Mouse (Mus musculus): ENCODE results near the gene 1700001P01Rik. TPM values are rescaled to one million over a fixed set of nuclear protein-coding genes. Genes with fewer than 3 reads are reported as not detected.

1700001P01Rik gene
- 1 to 10 TPM in 1 of 2 experiments, not detected in 1; 1.0 TPM for total RNA-seq (2021)
- long read RNA-seq, experiment 1: 0 reads
- long read RNA-seq, experiment 2: 0 reads

DNA sequence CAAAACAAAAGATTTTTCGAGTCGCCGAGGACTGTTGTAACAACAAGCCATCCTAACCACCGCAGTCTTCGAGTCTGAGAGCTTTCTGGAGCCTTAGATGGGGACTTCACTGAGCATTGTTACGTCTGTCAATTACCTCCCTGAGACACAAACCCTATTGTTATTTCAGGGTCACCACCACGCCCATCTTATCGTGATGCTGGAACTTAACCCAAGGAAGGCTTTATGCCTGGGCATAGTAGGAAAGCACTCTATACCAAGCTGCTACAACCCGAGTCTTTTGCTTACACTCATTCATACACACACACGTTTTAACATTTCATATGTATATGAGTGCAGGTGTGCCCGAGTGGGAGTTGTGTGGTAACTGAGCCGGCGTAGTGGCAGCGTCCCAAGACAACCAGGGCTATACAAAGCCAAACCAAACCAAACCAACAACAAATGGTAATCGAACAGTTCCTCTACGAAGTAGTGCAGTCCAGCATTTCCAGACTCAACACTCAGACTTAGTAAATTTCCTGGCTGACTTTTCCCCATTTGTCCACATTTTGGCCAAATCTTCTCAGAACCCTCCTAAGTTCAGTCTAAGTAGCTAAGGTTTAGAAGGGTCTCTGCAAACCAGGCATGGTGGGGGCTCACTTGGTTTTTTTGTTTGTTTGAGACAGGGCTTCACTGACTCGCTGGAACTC is at the start of gene 1700001P01Rik:
1700001P01Rik (minus strand) TSS at position 111 of the 689 bp plus-strand sequence.
- DNase-seq (ENCODE audit: extremely low spot score in 1 of 2, low spot score in 2 of 2): no peak
- Histone ChIP-seq H3K27ac (no peak within 1 kb of the TSS), H3K4me3 (no peak within 1 kb of the TSS)
- intact Hi-C loops (cut with DNase I): no loop called here
- TF ChIP-seq CTCF (IDR thresholded peaks at IDR 0.05): no peak

DNA sequence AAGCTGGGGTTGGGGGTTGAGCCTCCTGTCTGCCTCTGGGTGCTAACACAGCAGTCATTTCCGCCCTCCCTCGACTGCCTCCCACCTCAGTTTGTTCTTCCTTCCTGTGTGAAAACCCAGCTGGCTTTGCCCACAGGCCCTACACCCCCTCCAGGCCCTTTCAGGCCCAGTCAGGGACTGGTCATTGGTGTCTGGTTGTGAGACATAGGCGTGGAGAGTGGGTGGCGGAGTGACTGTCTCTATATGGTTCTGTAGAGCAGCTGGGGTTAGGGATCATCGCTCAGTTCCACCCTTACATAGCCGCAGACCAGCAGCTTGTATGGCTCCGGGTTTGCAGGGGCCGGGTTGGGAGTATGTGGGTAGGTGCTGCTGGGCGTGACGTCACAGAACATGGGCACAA is 49.6 kb upstream of the 1700001P01Rik start:
- peak overlapping the region; percentile 69 for H3K27ac ChIP-seq
- DNase-seq (ENCODE audit: extremely low spot score in 1 of 2, low spot score in 2 of 2): no peak
- no peak overlapping the region for H3K4me3 ChIP-seq
- TF ChIP-seq CTCF (IDR thresholded peaks at IDR 0.05): no peak
- intact Hi-C loops (cut with DNase I): no loop called here

DNA sequence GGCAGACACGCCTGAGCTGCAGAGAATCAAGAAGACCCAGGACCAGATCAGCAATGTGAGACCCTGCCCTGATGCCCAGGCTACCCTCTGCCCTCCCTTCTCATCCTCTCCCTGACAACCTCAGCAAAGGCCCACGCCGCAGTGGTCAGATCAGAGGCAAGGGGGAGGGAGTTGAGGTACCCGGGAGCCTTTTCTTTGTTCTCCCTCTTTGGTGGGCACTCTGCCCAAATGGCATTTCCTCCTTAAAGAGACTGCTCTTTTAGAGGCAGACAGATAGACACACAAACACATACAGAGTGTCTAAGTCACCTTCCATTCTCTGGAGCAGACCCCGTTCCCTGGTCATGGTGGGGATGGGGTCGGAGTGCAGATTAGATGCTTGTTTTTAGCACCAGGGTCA is 49.2 kb upstream of the 1700001P01Rik start:
- Histone ChIP-seq H3K27ac (peak overlapping the region; percentile 69), H3K4me3 (no peak overlapping the region)
- intact Hi-C loops (cut with DNase I): no loop called here
- no peak for DNase-seq (ENCODE audit: extremely low spot score in 1 of 2, low spot score in 2 of 2)
- no peak for TF ChIP-seq CTCF (IDR thresholded peaks at IDR 0.05)

DNA sequence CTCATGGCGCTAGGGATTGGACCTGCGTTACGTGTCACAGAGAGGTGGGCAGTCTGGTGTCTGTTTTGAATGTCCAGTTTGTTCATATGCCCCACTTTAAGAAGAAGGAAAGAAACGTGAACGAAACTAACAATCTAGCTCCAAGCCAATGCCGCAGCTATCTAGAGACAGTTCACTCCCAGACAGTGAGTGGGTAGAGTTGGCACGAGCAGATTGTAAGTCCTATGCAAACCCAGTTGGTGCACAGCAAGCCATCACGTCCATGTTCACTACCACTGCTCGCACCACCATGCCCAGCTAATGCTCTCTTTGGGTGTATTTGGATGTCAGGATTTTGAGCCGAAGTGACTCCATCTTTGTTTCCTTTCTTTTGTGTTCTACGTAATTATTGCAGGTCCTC is 48.5 kb upstream of the 1700001P01Rik start:
- Histone ChIP-seq H3K27ac (peak overlapping the region; percentile 69; the same call in 1 of the 2 replicates), H3K4me3 (no peak overlapping the region)
- DNase-seq (ENCODE audit: extremely low spot score in 1 of 2, low spot score in 2 of 2): no peak
- no peak for TF ChIP-seq CTCF (IDR thresholded peaks at IDR 0.05)
- intact Hi-C loops (cut with DNase I): no loop called here

DNA sequence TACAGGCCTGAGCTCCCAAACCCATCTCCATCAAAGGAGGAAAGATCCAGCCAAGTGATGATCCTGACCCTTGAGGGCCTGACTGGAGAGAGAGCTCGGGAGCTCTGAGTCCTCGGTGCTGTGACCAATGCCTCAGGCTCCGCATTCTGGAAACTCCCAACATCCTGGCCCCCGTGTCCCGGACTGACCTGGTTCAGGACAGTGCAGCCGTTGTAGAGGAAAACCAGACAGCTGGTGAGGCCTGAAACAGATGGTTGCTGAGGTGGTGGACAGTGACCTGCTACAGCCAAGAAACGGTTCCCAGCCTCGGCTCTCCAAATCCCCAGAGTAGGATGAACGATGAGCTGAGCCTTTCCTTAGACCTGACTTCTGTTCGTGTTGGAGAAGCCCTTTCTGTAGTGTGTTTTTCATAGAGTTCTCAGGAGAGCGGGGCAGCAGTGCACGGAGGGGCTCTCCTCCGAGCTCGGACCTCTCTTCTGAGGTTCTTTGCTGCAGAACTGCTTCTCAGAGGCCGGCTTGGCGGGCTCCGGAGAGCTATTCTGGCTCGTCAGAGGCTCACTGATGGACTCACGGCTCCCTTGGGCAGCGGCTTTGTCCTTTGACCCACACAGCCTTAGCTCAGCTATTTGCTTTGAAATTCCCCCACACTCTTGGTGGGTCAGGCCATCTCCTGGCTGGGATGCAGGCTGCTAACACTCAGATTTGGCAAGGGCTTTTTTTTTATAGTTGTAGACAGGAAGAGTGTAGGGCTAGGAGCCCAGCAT is 47.3 kb upstream of the 1700001P01Rik start:
- intact Hi-C loops (cut with DNase I): no loop called here
- Histone ChIP-seq H3K4me3 (no peak overlapping the region), H3K27ac (peak overlapping the region; percentile 5; the same call in 1 of the 2 replicates)
- no peak for TF ChIP-seq CTCF (IDR thresholded peaks at IDR 0.05)
- DNase-seq (ENCODE audit: extremely low spot score in 1 of 2, low spot score in 2 of 2): no peak

DNA sequence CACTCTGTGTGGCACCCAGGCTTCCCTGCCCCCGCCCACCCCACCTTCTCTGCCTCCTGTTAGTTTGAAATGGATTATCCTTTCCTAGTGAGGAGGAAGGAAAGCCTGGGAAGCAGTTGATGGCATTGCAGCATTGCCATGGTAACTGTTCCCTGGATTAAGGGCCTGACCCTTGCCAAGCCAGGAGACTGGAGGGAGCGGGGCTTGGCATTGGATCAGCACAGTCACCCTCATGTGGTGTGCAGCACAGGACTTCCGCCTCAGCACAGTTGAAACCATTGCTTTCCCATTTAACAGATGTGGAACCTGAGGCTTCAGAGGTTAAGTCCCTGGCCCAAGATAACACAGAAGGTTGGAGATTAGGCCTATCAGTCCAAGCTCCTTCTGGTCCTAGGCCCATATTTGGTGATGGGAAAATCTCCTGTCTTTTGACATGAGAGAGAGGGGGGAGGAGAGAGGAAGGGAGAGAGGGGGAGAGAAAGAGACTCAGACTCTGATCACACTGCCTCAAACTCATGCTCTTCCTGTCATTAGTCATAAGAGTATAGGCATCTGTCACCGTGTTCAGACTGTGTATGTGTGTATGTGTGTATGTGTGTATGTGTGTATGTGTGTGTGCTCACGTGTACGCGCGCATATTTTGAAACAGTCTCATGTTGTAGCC is 45.8 kb upstream of the 1700001P01Rik start:
- intact Hi-C loops (cut with DNase I): no loop called here
- Histone ChIP-seq H3K4me3 (no peak overlapping the region), H3K27ac (0 out of 2 replicates have a peak overlapping the region, but pooled peaks have one; percentile 26)
- DNase-seq (ENCODE audit: extremely low spot score in 1 of 2, low spot score in 2 of 2): no peak
- TF ChIP-seq CTCF (IDR thresholded peaks at IDR 0.05): no peak

DNA sequence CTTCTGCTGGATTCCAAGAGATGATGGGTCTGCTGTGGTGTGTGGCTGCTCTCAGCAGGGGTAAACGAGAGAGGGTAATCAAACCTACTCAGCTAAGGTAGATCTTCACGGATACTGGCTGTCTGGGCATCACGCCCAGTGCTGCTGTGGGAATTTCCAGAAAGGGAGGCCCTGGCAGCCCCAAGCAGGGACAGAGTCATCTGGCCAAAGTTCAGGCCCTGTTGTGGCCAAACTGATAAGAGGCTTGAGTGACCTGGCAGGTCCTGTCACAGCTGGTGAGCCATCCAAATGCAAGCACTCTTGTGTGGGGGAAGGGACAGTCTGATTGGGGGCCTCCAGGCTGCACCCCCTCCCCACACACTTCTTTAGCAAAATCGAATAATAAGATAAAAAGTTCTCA is 45.1 kb upstream of the 1700001P01Rik start:
- 0 out of 2 replicates have a peak overlapping the region, but pooled peaks have one; percentile 26 for H3K27ac ChIP-seq
- no peak for DNase-seq (ENCODE audit: extremely low spot score in 1 of 2, low spot score in 2 of 2)
- intact Hi-C loops (cut with DNase I): no loop called here
- H3K4me3 ChIP-seq: no peak overlapping the region
- TF ChIP-seq CTCF (IDR thresholded peaks at IDR 0.05): no peak

DNA sequence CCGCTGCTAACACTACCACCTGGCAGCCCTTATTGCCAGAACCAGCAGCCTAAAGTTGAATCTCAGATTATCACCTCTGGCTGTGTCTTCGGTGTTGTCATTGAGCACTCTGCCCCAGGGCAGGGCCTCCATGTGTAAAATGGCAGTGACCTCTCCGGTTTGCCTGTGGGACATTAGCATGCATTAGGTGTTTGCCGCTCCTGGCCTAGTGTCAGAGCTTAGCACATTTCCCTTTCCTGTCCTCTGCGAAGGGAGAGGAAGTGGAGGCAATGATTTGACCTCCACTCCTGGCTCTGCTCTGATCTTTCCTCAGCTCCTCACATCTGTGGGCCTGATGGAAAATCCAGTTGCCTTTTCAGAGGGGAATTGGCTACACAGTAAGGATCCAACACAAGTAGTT is 44.2 kb upstream of the 1700001P01Rik start:
- DNase-seq (ENCODE audit: extremely low spot score in 1 of 2, low spot score in 2 of 2): no peak
- Histone ChIP-seq H3K27ac (no peak overlapping the region), H3K4me3 (no peak overlapping the region)
- intact Hi-C loops (cut with DNase I): no loop called here
- no peak for TF ChIP-seq CTCF (IDR thresholded peaks at IDR 0.05)

DNA sequence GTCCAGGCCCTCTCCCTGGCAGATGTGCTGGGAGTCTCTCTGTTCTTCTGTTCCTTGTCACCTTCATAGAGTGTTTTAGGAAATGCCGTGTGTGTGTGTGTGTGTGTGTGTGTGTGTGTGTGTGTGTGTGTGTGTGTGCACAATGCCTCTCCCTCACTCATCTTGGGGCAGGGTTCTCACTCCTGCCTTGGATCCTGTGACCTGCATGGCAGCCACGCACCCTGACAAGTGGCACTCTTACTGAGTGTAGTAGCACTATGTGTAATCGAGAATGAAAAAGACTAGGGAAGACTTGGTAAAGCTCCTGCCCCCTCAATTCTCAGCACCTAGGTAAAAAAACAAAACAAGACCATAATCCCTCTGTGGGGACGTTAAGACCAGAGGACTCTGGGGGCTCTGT is 43.4 kb upstream of the 1700001P01Rik start:
- H3K4me3 ChIP-seq: no peak overlapping the region
- H3K27ac ChIP-seq: no peak overlapping the region
- intact Hi-C loops (cut with DNase I): no loop called here
- no peak for TF ChIP-seq CTCF (IDR thresholded peaks at IDR 0.05)
- DNase-seq (ENCODE audit: extremely low spot score in 1 of 2, low spot score in 2 of 2): no peak

DNA sequence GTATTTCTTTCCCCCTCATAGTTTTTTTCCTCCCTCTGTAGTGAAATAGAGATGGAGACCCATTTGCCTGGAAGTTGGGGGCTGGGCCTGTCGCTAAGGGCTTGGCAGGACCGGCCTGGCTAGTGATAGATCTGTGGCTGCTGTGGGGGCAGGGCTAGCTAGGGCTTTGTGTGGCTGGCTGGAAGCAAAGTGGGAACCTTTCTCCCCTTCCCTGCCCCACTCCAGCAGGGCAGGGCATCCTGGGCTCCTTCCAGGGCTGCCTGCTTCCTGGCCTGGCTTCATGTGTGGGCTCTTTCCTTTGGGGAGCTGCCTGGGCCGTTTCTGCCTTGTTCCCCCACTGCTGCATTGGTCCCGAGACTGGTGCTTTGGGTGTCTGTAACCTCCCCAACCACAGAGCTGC is 42.9 kb upstream of the 1700001P01Rik start:
- Histone ChIP-seq H3K4me3 (no peak overlapping the region), H3K27ac (no peak overlapping the region; the same call in 1 of the 2 replicates)
- DNase-seq (ENCODE audit: extremely low spot score in 1 of 2, low spot score in 2 of 2): no peak
- intact Hi-C loops (cut with DNase I): no loop called here
- no peak for TF ChIP-seq CTCF (IDR thresholded peaks at IDR 0.05)

DNA sequence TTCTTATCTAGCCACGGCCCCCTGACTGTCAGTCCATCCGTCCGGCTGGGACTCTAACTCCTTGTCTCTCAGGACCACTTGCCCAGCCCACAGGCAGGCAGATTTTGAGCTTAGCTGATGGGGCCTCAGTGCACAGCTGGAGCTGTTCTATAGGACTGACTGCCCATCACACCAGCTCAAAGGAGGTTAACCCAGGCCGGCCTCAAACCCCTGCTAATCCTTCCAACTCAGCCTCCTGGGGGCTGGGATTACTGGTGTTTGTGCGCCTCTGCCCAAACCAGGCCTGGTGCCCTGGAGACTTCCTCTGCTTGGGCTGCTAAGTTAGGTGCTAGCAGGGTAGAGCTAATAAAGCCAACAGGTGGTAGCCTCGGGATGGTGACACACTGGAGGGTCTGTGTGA is 42.3 kb upstream of the 1700001P01Rik start:
- intact Hi-C loops (cut with DNase I): no loop called here
- Histone ChIP-seq H3K27ac (peak overlapping the region; percentile 40; the same call in 1 of the 2 replicates), H3K4me3 (no peak overlapping the region)
- TF ChIP-seq CTCF (IDR thresholded peaks at IDR 0.05): no peak
- no peak for DNase-seq (ENCODE audit: extremely low spot score in 1 of 2, low spot score in 2 of 2)

DNA sequence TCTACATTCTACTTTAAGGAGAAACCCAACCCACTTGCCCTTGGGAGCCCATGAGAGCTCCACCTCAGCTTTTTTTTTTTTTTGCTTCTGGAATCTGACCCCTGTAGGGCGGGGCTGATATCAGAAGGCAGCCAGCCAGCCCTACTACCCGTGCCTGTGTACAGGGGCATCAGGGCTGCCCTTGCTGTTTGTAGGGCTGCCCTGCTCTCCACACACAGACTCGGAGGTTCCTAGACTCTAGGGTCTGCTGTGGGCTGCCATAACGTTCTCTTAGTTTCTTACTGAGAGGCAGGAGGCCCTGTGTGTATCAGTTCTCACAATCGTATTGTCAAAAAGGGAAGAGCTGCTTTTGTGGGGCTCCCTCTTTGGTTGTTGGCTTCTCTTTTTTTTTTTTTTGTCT is 41.7 kb upstream of the 1700001P01Rik start:
- Histone ChIP-seq H3K27ac (no peak overlapping the region; the same call in 1 of the 2 replicates), H3K4me3 (no peak overlapping the region)
- DNase-seq (ENCODE audit: extremely low spot score in 1 of 2, low spot score in 2 of 2): no peak
- TF ChIP-seq CTCF (IDR thresholded peaks at IDR 0.05): no peak
- intact Hi-C loops (cut with DNase I): no loop called here
